Mouse (Mus musculus): ENCODE data around the gene Mtap. TPM values are rescaled to one million over a fixed set of nuclear protein-coding genes. Genes with fewer than 3 reads are reported as not detected.

Mtap gene
- polyA plus RNA-seq (2015; fragmentation: Nextera tagmentation; extraction: Ambion mirVana) = 72.0 and 73.3 TPM in 2 replicates

DNA sequence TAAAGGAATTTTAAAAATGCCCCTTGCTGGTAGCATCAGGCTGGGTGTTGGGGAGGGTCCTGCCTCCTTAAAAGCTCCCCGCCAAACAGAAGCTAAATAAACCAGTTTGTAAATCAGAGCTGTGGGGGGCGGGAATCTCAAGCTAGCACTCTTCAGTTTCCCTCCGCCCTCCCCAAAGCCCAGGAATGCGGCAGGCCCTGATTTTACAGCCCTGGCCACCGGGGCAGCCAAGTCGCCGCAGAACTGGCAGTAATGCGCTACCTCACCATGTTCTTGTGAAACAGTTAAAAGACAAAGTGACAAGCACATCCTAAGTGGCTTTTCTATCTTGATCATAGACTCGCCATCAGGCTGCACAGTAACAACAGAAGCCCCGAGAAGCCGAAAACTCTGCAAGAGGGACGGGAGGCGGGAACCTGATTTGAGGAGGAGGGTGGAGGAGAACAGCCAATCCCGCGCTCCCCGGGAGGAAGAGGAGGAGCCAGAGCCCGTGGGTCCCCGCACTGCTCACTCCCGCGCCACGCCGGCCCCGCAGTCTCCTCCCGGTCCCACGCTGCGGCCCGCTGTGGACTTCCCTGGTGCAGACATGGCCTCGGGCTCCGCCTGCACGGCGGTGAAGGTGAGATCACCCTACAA is at the start of gene Mtap:
TSS of gene Mtap (plus strand) at position 217 of the 636 bp plus-strand sequence.
- H3K9me3 ChIP-seq (ENCODE audit: low read length) = no peaks in the 10 kb centered on the region
- H3K36me3 ChIP-seq (ENCODE audit: insufficient read depth, low read length) = no peaks in the 10 kb centered on the region
- peak within 1 kb of the TSS; percentile 91 for H3K27ac ChIP-seq (ENCODE audit: low read length)
- H3K4me1 ChIP-seq (ENCODE audit: insufficient read depth, low read length) = peaks cover 37% of the 10 kb centered on the region
- H3K4me2 ChIP-seq (replicated peaks; ENCODE audit: low read depth, low read length) = peak within 1 kb of the TSS; percentile 83
- H3K9ac ChIP-seq (replicated peaks; ENCODE audit: low read length) = peak within 1 kb of the TSS; percentile 93
- H3K4me3 ChIP-seq (ENCODE audit: low read length) = peak within 1 kb of the TSS; percentile 92
- ATAC-seq (ENCODE audit: low FRiP score, low TSS enrichment) = peak; percentile 95
- WGBS = under 1% methylated on average over 31 of the region's 31 CpGs
- no peaks in the 10 kb centered on the region for H3K27me3 ChIP-seq (ENCODE audit: insufficient read depth, low read length)

DNA sequence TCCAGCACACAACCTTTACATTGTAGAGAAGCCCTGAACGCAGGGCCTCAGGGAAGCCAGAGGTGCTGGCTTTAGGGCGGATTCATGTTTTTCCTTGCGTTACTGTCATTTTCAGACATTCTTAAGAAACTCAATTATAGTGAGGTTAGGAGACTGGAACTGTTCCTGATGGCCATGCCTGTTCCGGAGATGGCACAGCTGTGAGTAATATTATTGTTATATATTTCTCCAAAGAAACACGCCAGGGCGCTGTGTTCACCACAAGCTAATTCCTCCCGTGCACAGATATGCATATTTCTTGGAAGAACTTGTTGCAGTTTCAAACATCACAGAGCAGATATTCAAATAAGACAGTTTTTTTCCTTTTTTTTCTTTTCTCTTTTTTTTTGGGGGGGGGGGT is 47.8 kb upstream of the Mtap start:
- no peak overlapping the region for H3K4me2 ChIP-seq (replicated peaks; ENCODE audit: low read depth, low read length)
- no peaks in the 10 kb centered on the region for H3K27me3 ChIP-seq (ENCODE audit: insufficient read depth, low read length)
- no peaks in the 10 kb centered on the region for H3K36me3 ChIP-seq (ENCODE audit: insufficient read depth, low read length)
- 93% methylated on average over 7 of the region's 7 CpGs for WGBS
- H3K9ac ChIP-seq (replicated peaks; ENCODE audit: low read length) = no peak overlapping the region
- no peak overlapping the region for H3K4me3 ChIP-seq (ENCODE audit: low read length)
- no peak overlapping the region for H3K27ac ChIP-seq (ENCODE audit: low read length)
- no peaks in the 10 kb centered on the region for H3K9me3 ChIP-seq (ENCODE audit: low read length)
- ATAC-seq (ENCODE audit: low FRiP score, low TSS enrichment) = no peak
- H3K4me1 ChIP-seq (ENCODE audit: insufficient read depth, low read length) = no peaks in the 10 kb centered on the region

DNA sequence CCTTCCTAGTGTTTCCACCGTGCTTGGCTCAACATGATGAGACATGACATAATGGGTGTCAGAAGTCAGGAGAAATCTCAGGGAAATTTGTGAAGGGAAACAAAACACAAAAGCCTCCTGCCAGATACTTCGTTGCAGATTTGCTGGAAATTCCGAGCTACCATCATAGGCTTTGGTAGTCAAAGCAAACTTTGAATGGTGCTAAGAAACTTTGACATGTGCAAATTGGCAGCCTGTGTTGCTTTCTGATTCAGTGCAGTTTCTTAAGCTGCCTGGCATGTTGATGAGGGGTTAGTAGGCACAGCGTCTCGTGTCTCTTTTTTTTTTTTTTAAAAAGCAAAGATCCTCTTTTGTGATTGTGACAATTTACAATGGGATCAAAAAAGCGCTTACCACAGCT is 46.7 kb upstream of the Mtap start:
- Histone ChIP-seq H3K4me3 (ENCODE audit: low read length) (no peak overlapping the region), H3K27me3 (ENCODE audit: insufficient read depth, low read length) (no peaks in the 10 kb centered on the region), H3K4me2 (replicated peaks; ENCODE audit: low read depth, low read length) (no peak overlapping the region), H3K36me3 (ENCODE audit: insufficient read depth, low read length) (no peaks in the 10 kb centered on the region), H3K27ac (ENCODE audit: low read length) (no peak overlapping the region), H3K9me3 (ENCODE audit: low read length) (no peaks in the 10 kb centered on the region), H3K4me1 (ENCODE audit: insufficient read depth, low read length) (no peaks in the 10 kb centered on the region), H3K9ac (replicated peaks; ENCODE audit: low read length) (no peak overlapping the region)
- WGBS = 82% methylated on average over 6 of the region's 6 CpGs
- ATAC-seq (ENCODE audit: low FRiP score, low TSS enrichment) = no peak

DNA sequence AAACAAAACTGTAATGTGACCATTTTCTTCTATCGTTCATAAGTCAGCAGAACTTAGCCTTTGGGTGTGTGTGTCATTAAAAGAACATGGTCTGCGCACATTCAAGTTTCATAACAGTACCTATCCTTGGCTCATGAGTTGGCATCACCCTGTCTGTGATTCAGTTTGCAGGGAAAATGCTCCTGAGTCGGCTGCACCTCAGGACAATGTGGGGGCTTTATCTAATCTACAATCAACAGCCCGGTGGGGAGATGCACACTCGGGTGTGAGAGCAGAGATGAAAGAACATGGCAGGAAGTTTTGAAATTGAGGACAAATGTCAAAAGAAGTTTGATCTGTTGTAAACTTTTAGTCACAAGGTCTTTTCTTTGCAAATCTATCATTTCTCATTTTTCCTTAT is 44.8 kb upstream of the Mtap start:
- Histone ChIP-seq H3K4me2 (replicated peaks; ENCODE audit: low read depth, low read length) (no peak overlapping the region), H3K9ac (replicated peaks; ENCODE audit: low read length) (no peak overlapping the region), H3K36me3 (ENCODE audit: insufficient read depth, low read length) (no peaks in the 10 kb centered on the region), H3K4me3 (ENCODE audit: low read length) (no peak overlapping the region), H3K27ac (ENCODE audit: low read length) (no peak overlapping the region), H3K4me1 (ENCODE audit: insufficient read depth, low read length) (no peaks in the 10 kb centered on the region), H3K9me3 (ENCODE audit: low read length) (no peaks in the 10 kb centered on the region), H3K27me3 (ENCODE audit: insufficient read depth, low read length) (no peaks in the 10 kb centered on the region)
- 73% methylated on average over 5 of the region's 5 CpGs for WGBS
- ATAC-seq (ENCODE audit: low FRiP score, low TSS enrichment) = no peak

DNA sequence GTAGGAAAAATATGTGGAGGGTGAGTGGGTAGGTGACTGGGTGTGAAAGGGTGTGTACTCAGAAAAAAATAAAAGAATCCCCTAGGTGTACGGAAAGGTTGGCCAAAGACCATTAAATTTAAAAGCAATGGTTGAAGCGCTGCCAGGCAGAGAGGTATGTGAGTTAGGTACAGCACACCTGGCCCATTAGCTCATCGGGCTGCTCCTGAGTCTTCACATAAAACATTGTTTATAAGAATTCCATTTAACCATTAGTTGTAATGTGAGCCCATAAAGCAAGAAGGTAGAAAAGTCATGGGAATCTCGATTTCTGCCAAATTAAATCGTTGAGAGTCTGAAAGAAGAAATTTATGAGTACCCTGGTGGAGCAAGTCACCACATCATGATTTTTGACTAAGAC is 42.1 kb upstream of the Mtap start:
- H3K27me3 ChIP-seq (ENCODE audit: insufficient read depth, low read length) = no peaks in the 10 kb centered on the region
- H3K9me3 ChIP-seq (ENCODE audit: low read length) = no peaks in the 10 kb centered on the region
- no peak overlapping the region for H3K27ac ChIP-seq (ENCODE audit: low read length)
- ATAC-seq (ENCODE audit: low FRiP score, low TSS enrichment) = no peak
- no peaks in the 10 kb centered on the region for H3K36me3 ChIP-seq (ENCODE audit: insufficient read depth, low read length)
- H3K9ac ChIP-seq (replicated peaks; ENCODE audit: low read length) = no peak overlapping the region
- H3K4me1 ChIP-seq (ENCODE audit: insufficient read depth, low read length) = no peaks in the 10 kb centered on the region
- 73% methylated on average over 5 of the region's 5 CpGs for WGBS
- no peak overlapping the region for H3K4me2 ChIP-seq (replicated peaks; ENCODE audit: low read depth, low read length)
- no peak overlapping the region for H3K4me3 ChIP-seq (ENCODE audit: low read length)

DNA sequence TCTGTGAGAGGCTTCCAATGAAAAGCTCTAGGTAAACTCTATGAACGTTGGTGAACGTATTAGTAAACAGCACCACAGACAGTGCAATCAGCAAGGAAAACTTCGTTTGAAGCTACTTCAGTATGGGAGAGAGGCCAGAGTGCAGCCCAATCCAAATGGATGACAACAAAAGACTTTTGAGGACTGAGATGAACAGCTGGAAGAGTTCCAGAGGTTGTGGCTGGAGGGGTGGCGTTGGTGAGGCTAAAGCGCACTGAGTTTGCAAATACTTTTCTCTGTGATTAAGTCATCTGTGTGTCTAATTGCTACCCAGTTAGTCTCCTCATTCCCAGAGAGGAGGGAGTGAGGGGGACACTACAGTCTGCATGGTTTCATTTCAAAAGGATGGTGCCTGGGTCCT is 38.7 kb upstream of the Mtap start:
- no peak overlapping the region for H3K4me2 ChIP-seq (replicated peaks; ENCODE audit: low read depth, low read length)
- H3K4me3 ChIP-seq (ENCODE audit: low read length) = no peak overlapping the region
- 66% methylated on average over 5 of the region's 5 CpGs for WGBS
- no peak overlapping the region for H3K9ac ChIP-seq (replicated peaks; ENCODE audit: low read length)
- no peaks in the 10 kb centered on the region for H3K4me1 ChIP-seq (ENCODE audit: insufficient read depth, low read length)
- no peaks in the 10 kb centered on the region for H3K9me3 ChIP-seq (ENCODE audit: low read length)
- no peak for ATAC-seq (ENCODE audit: low FRiP score, low TSS enrichment)
- H3K27me3 ChIP-seq (ENCODE audit: insufficient read depth, low read length) = no peaks in the 10 kb centered on the region
- H3K27ac ChIP-seq (ENCODE audit: low read length) = no peak overlapping the region
- no peaks in the 10 kb centered on the region for H3K36me3 ChIP-seq (ENCODE audit: insufficient read depth, low read length)

DNA sequence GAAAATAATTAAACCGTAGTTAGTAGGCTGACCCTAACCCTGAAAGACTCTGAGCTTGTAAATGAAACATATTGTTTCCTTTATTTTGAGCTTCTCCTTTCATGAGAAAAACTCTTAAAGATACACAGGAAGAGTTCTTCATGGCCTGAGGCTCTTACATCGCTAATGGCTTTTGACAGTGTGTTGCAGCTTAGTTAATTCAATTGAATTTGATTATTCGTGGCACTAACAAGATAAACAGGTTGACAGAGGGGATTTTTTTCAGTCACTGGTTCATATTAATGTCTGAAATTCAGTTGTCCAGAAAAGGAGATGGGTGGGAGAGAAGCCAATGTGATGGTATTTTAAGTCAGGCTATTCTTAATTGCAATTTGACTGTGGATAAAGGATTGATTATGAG is 35.6 kb upstream of the Mtap start:
- Histone ChIP-seq H3K9ac (replicated peaks; ENCODE audit: low read length) (no peak overlapping the region), H3K9me3 (ENCODE audit: low read length) (no peaks in the 10 kb centered on the region), H3K27ac (ENCODE audit: low read length) (no peak overlapping the region), H3K27me3 (ENCODE audit: insufficient read depth, low read length) (no peaks in the 10 kb centered on the region), H3K4me3 (ENCODE audit: low read length) (no peak overlapping the region), H3K36me3 (ENCODE audit: insufficient read depth, low read length) (no peaks in the 10 kb centered on the region), H3K4me1 (ENCODE audit: insufficient read depth, low read length) (no peaks in the 10 kb centered on the region), H3K4me2 (replicated peaks; ENCODE audit: low read depth, low read length) (no peak overlapping the region)
- no peak for ATAC-seq (ENCODE audit: low FRiP score, low TSS enrichment)
- WGBS = 82% methylated on average over 3 of the region's 3 CpGs

DNA sequence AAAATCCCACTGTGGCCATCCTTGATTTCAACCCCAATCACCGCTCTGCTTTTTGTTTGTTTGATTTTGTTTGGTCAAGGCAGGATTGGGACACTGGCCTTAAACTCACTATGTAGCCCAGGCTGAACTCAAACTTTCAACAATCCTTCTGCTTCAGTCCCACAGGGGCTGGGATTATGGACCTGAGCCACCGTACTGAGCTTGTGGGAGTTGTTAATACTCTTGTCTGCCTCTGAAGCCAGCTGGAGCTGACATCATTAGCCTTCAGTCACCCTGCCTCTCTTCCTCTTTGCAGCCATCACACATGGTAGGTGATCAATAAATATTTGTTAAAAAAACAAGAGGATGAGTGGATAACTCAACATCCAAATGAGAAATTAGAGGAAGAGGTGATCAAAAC is 34.6 kb upstream of the Mtap start:
- Histone ChIP-seq H3K9ac (replicated peaks; ENCODE audit: low read length) (no peak overlapping the region), H3K4me1 (ENCODE audit: insufficient read depth, low read length) (no peaks in the 10 kb centered on the region), H3K9me3 (ENCODE audit: low read length) (no peaks in the 10 kb centered on the region), H3K4me3 (ENCODE audit: low read length) (no peak overlapping the region), H3K27ac (ENCODE audit: low read length) (no peak overlapping the region), H3K4me2 (replicated peaks; ENCODE audit: low read depth, low read length) (no peak overlapping the region), H3K27me3 (ENCODE audit: insufficient read depth, low read length) (no peaks in the 10 kb centered on the region), H3K36me3 (ENCODE audit: insufficient read depth, low read length) (no peaks in the 10 kb centered on the region)
- WGBS = 67% methylated on average over 2 of the region's 2 CpGs
- ATAC-seq (ENCODE audit: low FRiP score, low TSS enrichment) = no peak

DNA sequence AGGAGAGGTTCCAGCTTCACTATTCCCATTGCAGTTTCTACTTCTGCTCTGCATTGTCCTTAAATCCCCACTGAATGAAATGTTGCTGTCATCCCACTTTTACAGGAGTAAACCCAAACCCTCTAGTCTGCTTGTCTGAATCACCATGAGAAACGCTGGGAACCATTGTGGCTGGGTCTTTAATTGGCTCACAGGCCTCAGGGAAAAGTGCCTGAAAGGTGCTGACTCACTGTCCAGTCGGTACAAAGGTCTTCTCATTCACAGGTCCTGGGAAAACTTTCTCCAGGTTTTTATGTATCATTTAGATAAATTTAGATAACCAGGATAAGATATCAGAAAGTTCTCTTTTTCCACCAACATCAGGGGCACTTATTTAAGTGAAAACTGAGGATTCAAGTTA is 31.4 kb upstream of the Mtap start:
- H3K4me2 ChIP-seq (replicated peaks; ENCODE audit: low read depth, low read length) = no peak overlapping the region

DNA sequence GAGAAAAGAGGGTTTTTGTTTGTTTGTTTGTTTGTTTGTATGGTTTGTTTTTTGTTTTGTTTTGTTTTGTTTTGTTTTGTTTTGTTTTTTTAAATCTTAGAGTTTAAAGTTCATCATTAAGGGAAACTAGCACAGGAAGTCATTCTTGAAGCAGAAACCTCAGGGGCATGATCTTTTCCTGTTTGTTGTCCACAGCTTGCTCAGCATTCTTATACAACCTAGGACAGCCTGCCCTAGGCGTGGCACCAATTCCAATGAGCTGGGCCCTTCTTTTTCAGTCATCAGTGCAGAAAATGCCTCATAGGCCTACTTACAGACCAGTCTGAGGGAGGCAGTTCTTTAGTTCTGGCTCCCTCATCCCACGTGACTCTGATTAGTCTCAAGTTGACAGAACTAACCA is 30.4 kb upstream of the Mtap start:
- H3K9me3 ChIP-seq (ENCODE audit: low read length) = no peaks in the 10 kb centered on the region
- no peaks in the 10 kb centered on the region for H3K4me1 ChIP-seq (ENCODE audit: insufficient read depth, low read length)
- no peak overlapping the region for H3K27ac ChIP-seq (ENCODE audit: low read length)
- H3K9ac ChIP-seq (replicated peaks; ENCODE audit: low read length) = no peak overlapping the region
- H3K4me2 ChIP-seq (replicated peaks; ENCODE audit: low read depth, low read length) = no peak overlapping the region
- no peak overlapping the region for H3K4me3 ChIP-seq (ENCODE audit: low read length)
- H3K36me3 ChIP-seq (ENCODE audit: insufficient read depth, low read length) = no peaks in the 10 kb centered on the region
- no peaks in the 10 kb centered on the region for H3K27me3 ChIP-seq (ENCODE audit: insufficient read depth, low read length)
- 59% methylated on average over 2 of the region's 2 CpGs for WGBS
- ATAC-seq (ENCODE audit: low FRiP score, low TSS enrichment) = no peak

More for the DNA sequence above, 31.4 kb upstream of the Mtap start:
- H3K27ac ChIP-seq (ENCODE audit: low read length) = no peak overlapping the region
- 43% methylated on average over 2 of the region's 2 CpGs for WGBS
- H3K9ac ChIP-seq (replicated peaks; ENCODE audit: low read length) = no peak overlapping the region
- H3K27me3 ChIP-seq (ENCODE audit: insufficient read depth, low read length) = no peaks in the 10 kb centered on the region
- ATAC-seq (ENCODE audit: low FRiP score, low TSS enrichment) = no peak
- no peaks in the 10 kb centered on the region for H3K4me1 ChIP-seq (ENCODE audit: insufficient read depth, low read length)
- no peaks in the 10 kb centered on the region for H3K36me3 ChIP-seq (ENCODE audit: insufficient read depth, low read length)
- H3K4me3 ChIP-seq (ENCODE audit: low read length) = no peak overlapping the region
- H3K9me3 ChIP-seq (ENCODE audit: low read length) = no peaks in the 10 kb centered on the region
